8 mouse cellular contexts compared by ENCODE assay signal in the genomic region with DNA sequence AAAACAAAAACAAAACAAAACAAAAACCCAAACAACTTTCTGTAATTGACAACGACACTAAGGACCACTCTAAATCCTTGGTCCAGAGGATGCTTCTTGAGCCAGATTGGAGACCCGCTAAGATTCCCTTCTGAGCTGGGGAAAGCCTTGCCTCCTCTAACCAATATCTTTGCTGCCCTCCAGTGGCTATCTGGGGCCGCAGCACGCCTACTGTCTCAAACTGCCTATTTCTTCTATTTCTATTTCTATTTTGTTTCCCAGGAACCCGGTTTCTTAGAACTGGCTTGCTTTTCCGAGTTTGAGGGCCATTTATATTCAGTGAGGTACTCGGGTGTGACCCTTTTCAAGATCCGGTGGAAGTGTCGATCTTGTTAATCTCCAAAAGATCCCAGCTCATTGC. TPM values are rescaled to one million over a fixed set of nuclear protein-coding genes. Genes with fewer than 3 reads are reported as not detected.
DNase-seq lines count a peak whose midpoint lies in the region; ATAC-seq lines count a peak whose summit lies in the region.

No protein-coding gene starts in this region.

- H3K4me3 ChIP-seq in forebrain, embryonic 14.5 days (ENCODE audit: low read depth, low read length), result no peak overlapping the region
- no peak overlapping the region for H3K4me3 ChIP-seq in hindbrain, embryonic 16.5 days (ENCODE audit: low read length)

- no peak overlapping the region for H3K9ac ChIP-seq in forebrain, embryonic 14.5 days (ENCODE audit: low read length)
- no peak overlapping the region for H3K9ac ChIP-seq in hindbrain, embryonic 16.5 days (ENCODE audit: low read depth, low read length)

- no peaks in the 10 kb centered on the region for H3K4me1 ChIP-seq in forebrain, embryonic 14.5 days (ENCODE audit: control insufficient read depth, insufficient read depth, low read length)
- no peaks in the 10 kb centered on the region for H3K4me1 ChIP-seq in hindbrain, embryonic 16.5 days (ENCODE audit: control insufficient read depth, insufficient read depth, low read depth, low read length)

- DNase-seq in NIH3T3 (ENCODE audit: low read depth), result peak; percentile 88
- DNase-seq in c-Kit-positive CD71-positive TER-119-negative erythroid progenitor cells, embryonic 14.5 days (ENCODE audit: low read depth), result peak; percentile 34
- DNase-seq in forebrain, embryonic 14.5 days (ENCODE audit: low spot score), result peak; percentile 91
- peak; percentile 58 for DNase-seq in left cerebral cortex, adult 11 months (ENCODE audit: low spot score)
- peak; percentile 80 to 90 for DNase-seq in right cerebral cortex, postnatal 10 days (ENCODE audit: low spot score in 2 of 2)

- peak; percentile 70; the same call in 1 of the 2 replicates for ATAC-seq in forebrain, embryonic 14.5 days
- peak; percentile 79 for ATAC-seq in hindbrain, embryonic 16.5 days
- peak; percentile 79 for ATAC-seq in megakaryocyte progenitor cell, adult 5-6 weeks (replicated peaks; ENCODE audit: poor library complexity)
- no peak for ATAC-seq in erythroid progenitor cell, adult 5-6 weeks (replicated peaks; ENCODE audit: low FRiP score, poor library complexity, severe bottlenecking)

- peak overlapping the region; percentile 24; the same call in 1 of the 2 replicates for H3K4me2 ChIP-seq in forebrain, embryonic 14.5 days (ENCODE audit: low read length)
- peak overlapping the region; percentile 6; the same call in 1 of the 2 replicates for H3K4me2 ChIP-seq in hindbrain, embryonic 16.5 days (ENCODE audit: low read length)

- no peaks in the 10 kb centered on the region for H3K9me3 ChIP-seq in forebrain, embryonic 14.5 days (replicated peaks; ENCODE audit: control insufficient read depth, low read length)
- no peaks in the 10 kb centered on the region for H3K9me3 ChIP-seq in hindbrain, embryonic 16.5 days (ENCODE audit: control insufficient read depth, low read length)

- no peak overlapping the region for H3K27ac ChIP-seq in forebrain, embryonic 14.5 days (ENCODE audit: low read depth, low read length)
- H3K27ac ChIP-seq in hindbrain, embryonic 16.5 days (ENCODE audit: low read depth, low read length), result no peak overlapping the region

- WGBS in forebrain, embryonic 14.5 days, result 10% methylated on average over 9 of the region's 9 CpGs
- WGBS in hindbrain, embryonic 16.5 days, result 15% methylated on average over 9 of the region's 9 CpGs

- H3K36me3 ChIP-seq in forebrain, embryonic 14.5 days (ENCODE audit: control insufficient read depth, insufficient read depth, low read length), result no peaks in the 10 kb centered on the region
- H3K36me3 ChIP-seq in hindbrain, embryonic 16.5 days (ENCODE audit: control insufficient read depth, insufficient read depth, low read length), result no peaks in the 10 kb centered on the region

- H3K27me3 ChIP-seq in forebrain, embryonic 14.5 days (replicated peaks; ENCODE audit: control insufficient read depth, insufficient read depth, low read length), result no peaks in the 10 kb centered on the region
- no peaks in the 10 kb centered on the region for H3K27me3 ChIP-seq in hindbrain, embryonic 16.5 days (replicated peaks; ENCODE audit: control insufficient read depth, insufficient read depth, low read length)

RNA-seq across cellular contexts. Expression of gene Batf, which starts 23.6 kb away (rescaled TPM):
- polyA plus RNA-seq in forebrain, embryonic 14.5 days (2014; fragmentation: Nextera tagmentation; extraction: Ambion mirVana), result 0.94 and 1.5 TPM in 2 replicates
- polyA plus RNA-seq in hindbrain, embryonic 16.5 days (2015; fragmentation: Nextera tagmentation; extraction: Ambion mirVana), result 1.2 and 1.3 TPM in 2 replicates
- total RNA-seq in megakaryocyte progenitor cell, adult 5-6 weeks (2015), result 8.2 and 9.0 TPM in 2 replicates
- 29.2 and 41.9 TPM in 2 replicates for total RNA-seq in megakaryocyte progenitor cell, adult 5-6 weeks (2017)
- 10.8 TPM in 1 of 2 replicates, not detected in the other for total RNA-seq in erythroid progenitor cell, adult 5-6 weeks (2015; ENCODE audit: low replicate concordance)
- 0.61 and 6.3 TPM in 2 replicates for total RNA-seq in erythroid progenitor cell, adult 5-6 weeks (2017; ENCODE audit: low replicate concordance)

Comparison
In these comparisons a context has a peak if more than half of its experiments do, and no peak if none do; other contexts are left out.
1. DNase-seq: peak in every context shown above with its lines; median percentile 91 in forebrain, embryonic 14.5 days; 88 in NIH3T3; 85 in right cerebral cortex, postnatal 10 days; 58 in left cerebral cortex, adult 11 months; 34 in c-Kit-positive CD71-positive TER-119-negative erythroid progenitor cells, embryonic 14.5 days.